Mouse (Mus musculus): ENCODE data around the gene Smpd3.
"Not testable (repeated sequence)": the region's sequence is repeated elsewhere in the genome, so short reads cannot be mapped to it uniquely, and the experiment has no call there.

Smpd3 gene

DNA sequence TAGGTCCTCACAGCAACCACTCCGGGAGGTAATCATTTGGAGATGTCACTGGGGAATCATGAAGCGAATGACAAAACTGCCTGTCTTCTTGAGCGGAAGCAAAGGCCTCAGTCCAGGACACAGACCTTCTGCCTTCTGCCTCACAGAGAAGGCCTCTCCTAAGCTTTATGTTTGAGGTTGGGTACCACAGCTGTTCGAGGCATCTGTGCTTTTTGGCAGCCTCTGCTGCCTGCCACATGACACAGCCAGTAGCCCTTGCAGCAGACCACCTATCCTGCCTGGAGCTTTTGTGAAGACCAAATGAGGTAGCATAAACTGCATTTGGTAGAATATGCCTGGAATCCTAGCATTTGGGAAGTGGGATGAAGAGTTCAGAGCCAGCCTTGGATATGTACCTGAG lies 11.2 kb downstream of the Smpd3 start:
- no peak for DNase-seq (ENCODE audit: low spot score in 2 of 2)

GRCm38 (mm10) chr8:106321434-106321833 lies 16.4 kb downstream of the Smpd3 start:
- peak in 1 of 2 experiments; percentile 63 for DNase-seq (ENCODE audit: low spot score in 2 of 2)

- no peak for DNase-seq (ENCODE audit: low spot score in 2 of 2)
Observed at GRCm38 (mm10) chr8:106320002-106320401, 17.8 kb downstream of the Smpd3 start.

DNA sequence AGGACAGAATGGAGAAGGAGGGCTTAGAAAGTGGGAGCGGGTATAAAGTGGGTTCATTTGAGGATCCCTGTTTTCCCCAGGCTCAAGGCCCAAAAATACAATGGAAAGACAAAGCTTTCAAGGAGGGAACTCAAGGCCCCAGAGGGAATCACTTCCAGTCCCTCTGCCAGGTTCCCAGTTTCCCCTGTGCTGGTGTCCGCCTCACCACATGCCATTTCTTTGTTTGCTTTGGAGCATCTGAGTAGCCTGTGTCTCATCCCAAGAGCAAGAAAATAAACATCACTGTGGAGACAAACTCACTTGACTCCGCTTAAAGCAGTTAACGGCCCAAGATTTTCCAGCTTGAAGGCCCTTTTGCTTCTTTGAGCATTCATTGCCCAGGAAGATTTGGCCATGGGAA lies 20.7 kb downstream of the Smpd3 start:
- DNase-seq (ENCODE audit: low spot score in 2 of 2): no peak

GRCm38 (mm10) chr8:106316506-106316905 lies 21.3 kb downstream of the Smpd3 start:
- no peak for DNase-seq (ENCODE audit: low spot score in 2 of 2)

DNA sequence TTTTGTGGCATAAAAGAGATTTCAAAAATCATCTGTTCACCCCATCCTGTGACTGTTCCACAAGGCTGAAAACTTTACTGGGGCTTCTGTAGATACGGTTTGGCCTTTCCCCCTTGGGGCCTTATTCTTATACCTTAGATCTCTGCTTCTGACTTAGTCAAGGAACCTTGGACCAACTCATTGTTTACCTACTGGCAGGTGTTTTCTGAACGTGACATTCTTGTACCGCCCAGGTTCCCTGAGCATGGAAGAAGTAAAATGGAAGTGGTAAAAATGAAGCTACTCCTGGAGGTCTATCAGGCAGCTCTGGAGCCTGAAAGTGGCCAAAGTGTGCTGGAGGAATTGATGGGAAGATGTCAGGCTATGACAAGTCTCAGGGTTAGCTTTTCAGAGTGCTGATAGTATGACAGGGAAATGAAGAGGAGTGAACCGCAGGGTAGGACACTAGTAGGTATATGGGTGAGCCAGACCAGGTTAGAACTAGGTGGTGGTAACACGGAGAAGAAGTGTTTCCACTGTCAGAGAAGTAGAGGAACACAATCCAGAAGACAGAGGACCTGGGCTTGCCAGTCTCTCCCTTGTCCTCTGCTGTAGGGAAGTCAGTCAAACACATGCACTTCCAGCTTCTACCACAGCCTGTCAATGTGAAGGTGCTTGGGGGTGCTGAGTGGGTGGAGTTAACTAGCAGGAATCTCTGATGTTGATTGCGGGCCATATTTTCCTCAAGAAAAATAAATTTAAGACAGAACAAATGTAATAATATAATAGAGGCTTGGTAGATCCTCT lies 22.2 kb downstream of the Smpd3 start:
- no peak for DNase-seq (ENCODE audit: low spot score in 2 of 2)

- no peak for DNase-seq (ENCODE audit: low spot score in 2 of 2)
Observed at GRCm38 (mm10) chr8:106313799-106314198, 24.0 kb downstream of the Smpd3 start.

DNA sequence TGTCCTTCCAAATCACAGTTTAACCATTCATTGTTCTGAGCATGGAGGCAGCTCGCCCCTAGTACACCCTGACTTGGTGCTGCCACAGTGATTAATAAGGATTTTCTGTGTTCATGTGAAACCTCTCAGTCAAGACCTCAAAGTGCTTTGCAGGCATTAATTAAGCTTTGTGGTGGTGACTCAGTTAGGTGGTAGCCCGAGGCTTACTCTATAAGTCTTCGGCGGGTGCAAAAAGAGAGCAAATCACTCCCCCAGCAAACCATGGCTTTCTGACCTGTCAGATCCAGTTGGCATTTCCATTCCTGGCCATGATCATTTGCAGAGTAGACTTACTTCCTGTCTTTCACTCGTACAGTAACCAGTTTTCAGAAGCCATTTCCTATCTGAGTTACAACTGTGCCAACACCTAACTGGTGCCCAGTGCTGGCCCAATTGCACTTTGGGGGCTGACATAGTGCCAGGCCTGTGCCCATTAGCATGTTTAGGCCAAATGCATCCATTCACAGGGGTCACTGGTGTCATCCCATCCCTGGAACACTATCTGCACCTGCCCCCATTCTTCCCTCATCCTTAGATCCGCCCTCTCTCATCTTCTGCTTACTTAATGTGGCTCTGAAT lies 24.6 kb downstream of the Smpd3 start:
- no peak for DNase-seq (ENCODE audit: low spot score in 2 of 2)

- DNase-seq (ENCODE audit: low spot score in 2 of 2): no peak
Observed at GRCm38 (mm10) chr8:106311967-106312366, 25.8 kb downstream of the Smpd3 start.

DNA sequence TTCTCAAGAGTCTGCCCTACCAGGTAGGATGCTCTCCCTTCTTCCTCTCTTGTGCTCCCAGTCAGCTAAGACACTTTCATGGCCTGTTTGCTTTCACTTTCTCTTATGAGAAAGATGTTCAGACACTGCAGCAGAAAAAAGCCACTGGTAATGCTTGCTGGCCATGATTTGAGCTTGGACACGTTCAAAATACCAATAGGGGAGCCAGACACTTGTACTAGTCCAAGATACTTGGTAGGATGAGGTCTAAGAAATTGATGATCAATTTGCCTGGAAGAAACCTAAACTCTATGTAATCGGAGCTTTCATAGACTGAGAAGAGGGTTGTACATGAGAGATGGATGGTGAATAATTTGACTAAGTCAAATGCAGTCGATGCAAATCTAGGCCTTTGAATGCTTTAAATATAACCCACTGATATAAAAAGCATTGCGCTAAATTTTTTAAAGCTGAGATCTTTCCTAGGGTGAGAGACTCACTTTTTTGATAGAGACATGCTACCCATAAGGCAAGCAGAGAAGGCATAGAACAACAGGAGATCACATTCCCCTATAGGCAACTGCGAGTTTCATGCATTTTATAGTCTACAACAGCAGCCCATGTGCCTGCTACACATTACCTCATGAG lies 27.6 kb downstream of the Smpd3 start:
- no peak for DNase-seq (ENCODE audit: low spot score in 2 of 2)

DNA sequence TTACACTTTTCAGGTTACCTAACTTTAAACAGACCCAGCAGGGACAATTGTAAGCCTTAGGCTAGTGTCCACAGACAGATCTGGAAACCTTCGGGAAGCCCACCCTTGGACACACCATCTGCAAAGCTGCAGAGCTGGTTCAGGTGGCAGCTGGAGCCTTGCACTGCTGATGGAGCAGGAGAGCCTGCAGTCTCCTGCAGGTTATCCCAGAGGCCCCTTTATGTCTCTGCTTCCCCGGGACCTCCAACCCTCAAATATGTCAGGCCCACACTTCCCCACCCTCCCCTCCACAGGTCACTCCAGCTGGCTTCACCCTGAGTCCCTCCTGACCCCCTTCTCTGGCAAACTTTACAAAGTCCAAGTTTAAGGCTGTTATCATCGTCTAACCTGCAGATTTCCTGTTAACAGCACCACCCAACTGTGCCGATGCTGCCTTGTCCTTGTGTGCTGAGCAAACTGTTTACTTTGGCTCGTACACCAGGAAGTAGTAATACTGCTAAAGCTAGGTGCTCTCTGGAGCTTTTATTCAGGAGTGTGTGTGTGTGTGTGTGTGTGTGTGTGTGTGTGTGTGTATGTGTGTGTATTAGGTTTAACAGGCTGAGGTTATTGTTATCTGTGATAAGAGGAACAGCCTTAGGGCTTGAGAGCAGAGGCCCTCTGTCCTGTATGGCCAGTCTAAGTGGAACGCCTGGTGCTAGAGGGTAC lies 29.6 kb downstream of the Smpd3 start:
- not testable (repeated sequence) for DNase-seq (ENCODE audit: low spot score in 2 of 2)

GRCm38 (mm10) chr8:106307586-106307985 lies 30.2 kb downstream of the Smpd3 start:
- no peak for DNase-seq (ENCODE audit: low spot score in 2 of 2)

DNA sequence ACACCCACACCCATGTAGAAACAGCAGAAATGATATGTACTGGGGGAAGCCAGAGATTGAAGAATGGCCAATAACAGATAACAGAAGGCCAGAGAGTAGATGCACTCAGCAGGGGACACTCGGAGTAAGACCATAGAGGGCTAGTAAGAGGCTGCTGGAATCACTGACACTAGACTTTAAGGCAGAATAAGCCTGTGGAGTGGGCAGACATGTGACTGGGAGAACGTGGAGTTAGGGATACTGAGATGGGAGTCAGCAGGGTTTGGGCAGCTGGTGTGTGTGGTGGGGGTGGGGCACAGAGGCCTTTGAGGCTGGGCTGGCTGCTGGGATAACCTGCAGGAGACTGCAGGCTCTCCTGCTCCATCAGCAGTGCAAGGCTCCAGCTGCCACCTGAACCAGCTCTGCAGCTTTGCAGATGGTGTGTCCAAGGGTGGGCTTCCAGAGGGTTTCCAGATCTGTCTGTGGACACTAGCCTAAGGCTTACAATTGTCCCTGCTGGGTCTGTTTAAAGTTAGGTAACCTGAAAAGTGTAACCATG lies 31.0 kb downstream of the Smpd3 start:
- DNase-seq (ENCODE audit: low spot score in 2 of 2): not testable (repeated sequence)

- no peak for DNase-seq (ENCODE audit: low spot score in 2 of 2)
Observed at GRCm38 (mm10) chr8:106306076-106306475, 31.7 kb downstream of the Smpd3 start.

- DNase-seq (ENCODE audit: low spot score in 2 of 2): no peak
Observed at GRCm38 (mm10) chr8:106305301-106305700, 32.5 kb downstream of the Smpd3 start.

DNA sequence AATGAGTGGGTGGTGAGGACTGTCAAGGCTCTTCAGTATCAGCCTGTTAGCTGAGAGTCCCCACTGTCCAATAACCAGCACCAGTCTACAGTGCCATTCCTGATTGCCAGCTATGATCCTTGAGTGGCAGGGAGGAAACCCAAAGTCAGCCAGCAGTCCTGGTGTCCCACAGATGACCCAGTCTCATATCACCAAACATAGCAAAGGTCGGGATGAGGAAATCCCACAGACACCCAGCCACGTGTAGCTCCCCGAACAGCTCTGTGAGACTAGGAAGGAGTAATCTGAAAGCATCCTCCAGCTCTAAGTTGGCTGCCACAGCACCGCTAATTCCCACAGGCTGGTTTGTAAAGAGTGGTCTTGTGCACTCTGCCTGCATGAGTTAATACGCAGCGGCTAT lies 33.5 kb downstream of the Smpd3 start:
- no peak for DNase-seq (ENCODE audit: low spot score in 2 of 2)

DNA sequence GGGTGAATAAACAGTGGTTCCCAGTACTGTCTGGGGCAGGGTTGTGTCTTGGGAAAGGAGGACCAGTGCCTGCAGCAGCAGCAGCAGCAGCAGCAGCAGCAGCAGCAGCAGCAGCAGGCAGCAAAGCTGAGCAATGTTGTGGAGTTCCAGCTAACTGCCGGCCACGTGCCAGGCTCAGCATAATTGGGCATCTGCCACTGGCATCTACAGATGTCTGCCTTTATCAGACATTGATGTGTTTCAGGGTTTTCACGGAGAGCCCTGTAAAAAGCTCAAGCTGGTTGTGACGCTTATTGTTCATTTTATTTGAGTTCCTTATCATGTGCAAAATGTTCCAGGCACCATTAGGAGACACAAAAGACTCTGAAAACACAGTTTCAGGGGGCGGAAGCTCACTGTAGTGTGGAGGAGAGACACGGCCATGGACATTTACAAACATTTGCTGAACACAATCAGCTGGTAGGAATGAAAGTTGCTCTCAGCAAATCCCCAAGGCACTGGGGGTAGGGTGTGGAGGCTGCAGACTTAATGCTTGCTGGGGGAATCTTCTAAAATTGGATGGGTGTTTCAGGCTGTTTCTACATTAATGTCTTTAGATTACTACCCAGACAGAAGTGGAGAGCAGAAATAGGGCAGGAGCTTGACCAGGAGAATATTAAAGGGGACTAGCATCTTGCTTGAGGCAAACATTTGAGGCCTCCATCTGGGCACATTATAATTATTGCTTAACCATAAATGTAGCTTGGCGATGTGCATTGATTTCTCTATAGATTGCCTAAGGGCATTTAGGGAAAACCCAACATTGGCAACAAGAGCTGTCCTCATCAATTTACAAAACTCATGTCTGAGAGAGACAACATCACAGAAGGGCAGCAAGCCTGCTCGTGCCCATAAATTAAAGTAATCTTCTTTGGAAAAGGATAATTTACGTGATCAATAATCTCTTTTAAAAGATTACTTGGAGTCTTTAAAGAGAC lies 36.8 kb downstream of the Smpd3 start:
- peak; percentile 49 to 71 for DNase-seq (ENCODE audit: low spot score in 2 of 2)

GRCm38 (mm10) chr8:106299686-106300085 lies 38.1 kb downstream of the Smpd3 start:
- DNase-seq (ENCODE audit: low spot score in 2 of 2): no peak

- no peak for DNase-seq (ENCODE audit: low spot score in 2 of 2)
Observed at GRCm38 (mm10) chr8:106298846-106299245, 38.9 kb downstream of the Smpd3 start.

DNA sequence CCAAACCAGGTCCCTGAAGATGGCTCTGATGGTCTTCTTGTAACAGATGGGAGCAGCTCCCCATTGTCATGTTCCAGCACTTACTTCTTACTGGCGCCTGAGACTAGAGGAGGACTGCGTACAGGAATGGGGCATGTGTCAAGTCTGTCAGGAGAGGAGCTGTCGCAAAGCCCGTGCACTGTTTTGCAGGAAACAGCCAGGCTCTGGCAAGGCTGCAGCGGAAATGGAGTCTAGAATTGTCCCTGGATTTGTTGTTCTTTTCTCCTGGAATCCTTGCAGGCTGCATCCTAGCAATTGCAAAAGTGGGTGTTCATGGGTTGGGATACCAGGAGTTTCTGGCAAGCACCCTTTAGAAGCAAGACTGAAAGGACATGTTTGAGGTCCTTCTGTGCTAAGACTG lies 39.5 kb downstream of the Smpd3 start:
- no peak for DNase-seq (ENCODE audit: low spot score in 2 of 2)

Measured in frontal cortex, postnatal 36 days (tissue).